Comparison of ENCODE assay signal across 31 mouse cellular contexts in genomic region chr5:42767688-42768087, GRCm38 (mm10).
"Had no signal": no experiment of that assay in that cellular context is flagged by ENCODE, and none has a peak within 500 bp of the region (broad histone marks: within the 10 kb centered on the region; RNA-seq: fewer than 3 reads in every experiment).

No protein-coding gene starts in this region.

- DNase-seq: left cerebral cortex, postnatal 4 days; liver; liver, embryonic 13.5 days; liver, postnatal 0 days; lung, adult 18-20 months; lung, adult 2 months; lung, embryonic 14.5 days; lung, postnatal 10 days; lung, postnatal 14 days; lung, postnatal 36 days; lung, postnatal 4 days; midbrain, embryonic 14.5 days had no signal

- ATAC-seq: liver, embryonic 12.5 days; liver, postnatal 0 days; lung, postnatal 0 days; midbrain, embryonic 13.5 days; midbrain, embryonic 15.5 days; midbrain, embryonic 16.5 days had no signal

- H3K27me3 ChIP-seq: limb, embryonic 12.5 days; limb, embryonic 13.5 days; limb, embryonic 15.5 days; liver, embryonic 12.5 days; liver, embryonic 13.5 days; liver, embryonic 15.5 days; lung, embryonic 15.5 days; megakaryocyte, embryonic 14.5 days; midbrain, embryonic 12.5 days; midbrain, embryonic 13.5 days; midbrain, embryonic 15.5 days; neural tube, embryonic 12.5 days had no signal

- H3K4me3 ChIP-seq: limb, embryonic 12.5 days; limb, embryonic 13.5 days; limb, embryonic 15.5 days; liver, embryonic 12.5 days; liver, embryonic 13.5 days; liver, embryonic 15.5 days; lung, embryonic 15.5 days; megakaryocyte, embryonic 14.5 days; midbrain, embryonic 10.5 days; midbrain, embryonic 12.5 days; midbrain, embryonic 13.5 days; midbrain, embryonic 15.5 days; myocyte; neural tube, embryonic 12.5 days had no signal

- H3K27ac ChIP-seq: limb, embryonic 12.5 days; limb, embryonic 13.5 days; limb, embryonic 15.5 days; liver, embryonic 12.5 days; liver, embryonic 13.5 days; liver, embryonic 14.5 days; liver, embryonic 15.5 days; lung, embryonic 15.5 days; macrophage; midbrain, embryonic 10.5 days; midbrain, embryonic 12.5 days; midbrain, embryonic 13.5 days; midbrain, embryonic 15.5 days; neural tube, embryonic 12.5 days had no signal

- H3K4me1 ChIP-seq: limb, embryonic 13.5 days; limb, embryonic 15.5 days; liver, embryonic 12.5 days; liver, embryonic 13.5 days; liver, embryonic 15.5 days; lung, embryonic 15.5 days; megakaryocyte, embryonic 14.5 days; midbrain, embryonic 10.5 days; midbrain, embryonic 12.5 days; midbrain, embryonic 13.5 days; midbrain, embryonic 15.5 days; neural tube, embryonic 12.5 days had no signal

- H3K9me3 ChIP-seq: limb, embryonic 12.5 days; limb, embryonic 13.5 days; limb, embryonic 15.5 days; liver, embryonic 12.5 days; liver, embryonic 13.5 days; liver, embryonic 15.5 days; lung, embryonic 15.5 days; megakaryocyte, embryonic 14.5 days; midbrain, embryonic 10.5 days; midbrain, embryonic 12.5 days; midbrain, embryonic 13.5 days; midbrain, embryonic 15.5 days; neural tube, embryonic 12.5 days had no signal

- H3K9ac ChIP-seq: limb, embryonic 12.5 days; limb, embryonic 13.5 days; limb, embryonic 15.5 days; liver, embryonic 12.5 days; liver, embryonic 13.5 days; liver, embryonic 14.5 days; liver, embryonic 15.5 days; liver, postnatal 0 days; lung, embryonic 14.5 days; lung, embryonic 15.5 days; midbrain, embryonic 12.5 days; midbrain, embryonic 13.5 days; midbrain, embryonic 15.5 days; neural tube, embryonic 12.5 days had no signal

- H3K36me3 ChIP-seq: limb, embryonic 12.5 days; limb, embryonic 13.5 days; limb, embryonic 15.5 days; liver, embryonic 12.5 days; liver, embryonic 13.5 days; liver, embryonic 15.5 days; lung, embryonic 15.5 days; midbrain, embryonic 10.5 days; midbrain, embryonic 12.5 days; midbrain, embryonic 13.5 days; midbrain, embryonic 15.5 days; neural tube, embryonic 12.5 days had no signal

- H3K4me2 ChIP-seq: limb, embryonic 12.5 days; limb, embryonic 13.5 days; limb, embryonic 15.5 days; liver, embryonic 11.5 days; liver, embryonic 12.5 days; liver, embryonic 13.5 days; liver, embryonic 15.5 days; lung, embryonic 14.5 days; lung, embryonic 15.5 days; midbrain, embryonic 11.5 days; midbrain, embryonic 12.5 days; midbrain, embryonic 13.5 days; midbrain, embryonic 15.5 days; neural tube, embryonic 12.5 days had no signal
